Mouse (Mus musculus) embryonic facial prominence, embryonic 15.5 days (tissue): ENCODE results near the gene Hmgcr. TPM values are rescaled to one million over a fixed set of nuclear protein-coding genes. Genes with fewer than 3 reads are reported as not detected.

Experiments
- ATAC-seq: fragments of 200-750 bp; cut with Nextera tagmentation; 2 replicates; pipeline ENCODE4 v1.8.0; 2017; ENCODE audit warnings: low read depth, moderate TSS enrichment; ENCODE audit not compliant: insufficient number of reproducible peaks, low FRiP score, low TSS enrichment
- H3K27ac ChIP-seq: fragments of 300-500 bp; sonication (generic); replicated peaks from 2 replicates; pipeline ENCODE4 v1.5.1; 2015; ENCODE audit warnings: mild to moderate bottlenecking, inconsistent platforms
- H3K27me3 ChIP-seq: fragments of 300-500 bp; sonication (generic); 2 replicates; pipeline ENCODE4 v1.6.1; 2015; ENCODE audit warnings: inconsistent platforms
- H3K36me3 ChIP-seq: fragments of 300-500 bp; sonication (generic); 2 replicates; pipeline ENCODE4 v1.6.1; 2015; ENCODE audit warnings: mild to moderate bottlenecking, inconsistent platforms
- H3K4me1 ChIP-seq: fragments of 300-500 bp; sonication (generic); 2 replicates; pipeline ENCODE4 v1.6.1; 2015; ENCODE audit warnings: inconsistent platforms
- H3K4me2 ChIP-seq: fragments of 300-500 bp; sonication (generic); replicated peaks from 2 replicates; pipeline ENCODE4 v1.6.1; 2015; ENCODE audit warnings: mild to moderate bottlenecking, inconsistent platforms
- H3K4me3 ChIP-seq: fragments of 300-500 bp; sonication (generic); replicated peaks from 2 replicates; pipeline ENCODE4 v1.5.1; 2015; ENCODE audit warnings: mild to moderate bottlenecking, inconsistent platforms
- H3K9ac ChIP-seq: fragments of 300-500 bp; sonication (generic); 2 replicates; pipeline ENCODE4 v1.6.1; 2015; ENCODE audit warnings: inconsistent platforms
- H3K9me3 ChIP-seq: fragments of 300-500 bp; sonication (generic); replicated peaks from 2 replicates; pipeline ENCODE4 v1.6.1; 2016; ENCODE audit warnings: inconsistent platforms
- WGBS: fragments of 180-500 bp; shearing (Covaris S2); methylation state at CpG from one replicate; pipeline ENCODE4 v1.1.7; 2015; 5-methylcytosine and 5-hydroxymethylcytosine counted together
- polyA plus RNA-seq: library from polyadenylated mRNA; unstranded; fragments of >200 nt; fragmentation: Nextera tagmentation; extraction: Ambion mirVana; gene quantifications from 2 replicates; pipeline ENCODE4 v1.2.1, GENCODE M21; 2015

The Hmgcr gene
- polyA plus RNA-seq, 1 experiment from 2014 or later: 55.6 TPM

GRCm38 (mm10) chr13:96684779-96685178, 14.0 kb upstream of the Hmgcr start:
- H3K4me2 ChIP-seq: no peak overlapping the region
- 70% methylated on average over 5 of the region's 5 CpGs for WGBS
- no peak overlapping the region for H3K27ac ChIP-seq
- H3K36me3 ChIP-seq: no peaks in the 10 kb centered on the region
- no peak overlapping the region for H3K9ac ChIP-seq
- no peak overlapping the region for H3K4me3 ChIP-seq
- H3K4me1 ChIP-seq: 0 out of 2 replicates have a peak, but pooled peaks cover 3% of the 10 kb centered on the region
- no peaks in the 10 kb centered on the region for H3K27me3 ChIP-seq
- no peaks in the 10 kb centered on the region for H3K9me3 ChIP-seq
- ATAC-seq: no peak

- H3K4me3 ChIP-seq: no peak overlapping the region
- H3K36me3 ChIP-seq: no peaks in the 10 kb centered on the region
- H3K9me3 ChIP-seq: no peaks in the 10 kb centered on the region
- no peak overlapping the region for H3K4me2 ChIP-seq
- no peak overlapping the region for H3K27ac ChIP-seq
- H3K27me3 ChIP-seq: no peaks in the 10 kb centered on the region
- H3K4me1 ChIP-seq: 0 out of 2 replicates have a peak, but pooled peaks cover 3% of the 10 kb centered on the region
- H3K9ac ChIP-seq: no peak overlapping the region
- ATAC-seq: no peak
These were observed 10.4 kb upstream of the Hmgcr start for GRCm38 (mm10) chr13:96681088-96681620.

GRCm38 (mm10) chr13:96680163-96681087, 9.7 kb upstream of the Hmgcr start:
- 0 out of 2 replicates have a peak, but pooled peaks cover 3% of the 10 kb centered on the region for H3K4me1 ChIP-seq
- H3K9ac ChIP-seq: no peak overlapping the region
- 39% methylated on average over 9 of the region's 9 CpGs for WGBS
- H3K27me3 ChIP-seq: no peaks in the 10 kb centered on the region
- 0 out of 2 replicates have a peak overlapping the region, but pooled peaks have one; percentile 58 for H3K27ac ChIP-seq
- no peak for ATAC-seq
- H3K9me3 ChIP-seq: no peaks in the 10 kb centered on the region
- H3K36me3 ChIP-seq: no peaks in the 10 kb centered on the region
- no peak overlapping the region for H3K4me3 ChIP-seq
- H3K4me2 ChIP-seq: 0 out of 2 replicates have a peak overlapping the region, but pooled peaks have one; percentile 17

GRCm38 (mm10) chr13:96678616-96679015, 7.9 kb upstream of the Hmgcr start:
- Histone ChIP-seq H3K27ac (no peak overlapping the region), H3K36me3 (no peaks in the 10 kb centered on the region), H3K27me3 (no peaks in the 10 kb centered on the region), H3K9me3 (no peaks in the 10 kb centered on the region), H3K4me3 (no peak overlapping the region), H3K4me1 (0 out of 2 replicates have a peak, but pooled peaks cover 3% of the 10 kb centered on the region), H3K9ac (no peak overlapping the region), H3K4me2 (no peak overlapping the region)
- no peak for ATAC-seq
- WGBS: 74% methylated on average over 6 of the region's 6 CpGs

GRCm38 (mm10) chr13:96677071-96677470, 6.3 kb upstream of the Hmgcr start:
- Histone ChIP-seq H3K9ac (no peak overlapping the region), H3K27ac (no peak overlapping the region), H3K4me1 (0 out of 2 replicates have a peak, but pooled peaks cover 3% of the 10 kb centered on the region), H3K36me3 (no peaks in the 10 kb centered on the region), H3K9me3 (no peaks in the 10 kb centered on the region), H3K4me3 (no peak overlapping the region), H3K4me2 (no peak overlapping the region), H3K27me3 (no peaks in the 10 kb centered on the region)
- ATAC-seq: no peak
- WGBS: 79% methylated on average over 1 of the region's 1 CpGs

- no peaks in the 10 kb centered on the region for H3K9me3 ChIP-seq
- WGBS: 75% methylated on average over 6 of the region's 6 CpGs
- H3K27ac ChIP-seq: no peak overlapping the region
- ATAC-seq: no peak
- H3K27me3 ChIP-seq: no peaks in the 10 kb centered on the region
- H3K4me3 ChIP-seq: no peak overlapping the region
- H3K36me3 ChIP-seq: no peaks in the 10 kb centered on the region
- no peak overlapping the region for H3K9ac ChIP-seq
- H3K4me2 ChIP-seq: no peak overlapping the region
- 0 out of 2 replicates have a peak, but pooled peaks cover 7% of the 10 kb centered on the region for H3K4me1 ChIP-seq
These were observed 5.0 kb upstream of the Hmgcr start for GRCm38 (mm10) chr13:96675756-96676155.

GRCm38 (mm10) chr13:96673817-96674216, 3.1 kb upstream of the Hmgcr start:
- H3K4me3 ChIP-seq: no peak overlapping the region
- ATAC-seq: no peak
- H3K4me2 ChIP-seq: no peak overlapping the region
- peaks cover 11% of the 10 kb centered on the region; the same call in 1 of the 2 replicates for H3K4me1 ChIP-seq
- 85% methylated on average over 7 of the region's 7 CpGs for WGBS
- no peaks in the 10 kb centered on the region for H3K27me3 ChIP-seq
- no peaks in the 10 kb centered on the region for H3K9me3 ChIP-seq
- H3K27ac ChIP-seq: no peak overlapping the region
- no peak overlapping the region for H3K9ac ChIP-seq
- no peaks in the 10 kb centered on the region for H3K36me3 ChIP-seq

- 62% methylated on average over 6 of the region's 6 CpGs for WGBS
- Histone ChIP-seq H3K4me3 (no peak overlapping the region), H3K4me1 (peaks cover 22% of the 10 kb centered on the region; the same call in 1 of the 2 replicates), H3K9ac (no peak overlapping the region), H3K36me3 (no peaks in the 10 kb centered on the region), H3K9me3 (no peaks in the 10 kb centered on the region), H3K4me2 (no peak overlapping the region), H3K27me3 (no peaks in the 10 kb centered on the region), H3K27ac (no peak overlapping the region)
- no peak for ATAC-seq
These were observed 1.5 kb upstream of the Hmgcr start for GRCm38 (mm10) chr13:96672276-96672675.

GRCm38 (mm10) chr13:96671906-96672234, 1.1 kb upstream of the Hmgcr start:
- H3K27ac ChIP-seq: no peak overlapping the region; the same call in 1 of the 2 replicates
- 0 out of 2 replicates have a peak, but pooled peaks cover 2% of the 10 kb centered on the region for H3K36me3 ChIP-seq
- no peak overlapping the region for H3K4me3 ChIP-seq
- H3K9ac ChIP-seq: no peak overlapping the region
- H3K4me1 ChIP-seq: peaks cover 22% of the 10 kb centered on the region; the same call in 1 of the 2 replicates
- no peak for ATAC-seq
- H3K4me2 ChIP-seq: no peak overlapping the region
- no peaks in the 10 kb centered on the region for H3K27me3 ChIP-seq
- 89% methylated on average over 5 of the region's 5 CpGs for WGBS
- no peaks in the 10 kb centered on the region for H3K9me3 ChIP-seq

GRCm38 (mm10) chr13:96671078-96671905, 556 bp upstream of the Hmgcr start:
- Histone ChIP-seq H3K27me3 (no peaks in the 10 kb centered on the region), H3K9ac (peak overlapping the region; percentile 42; the same call in 1 of the 2 replicates), H3K4me1 (peaks cover 22% of the 10 kb centered on the region; the same call in 1 of the 2 replicates), H3K4me3 (peak overlapping the region; percentile 98), H3K4me2 (peak overlapping the region; percentile 60), H3K36me3 (0 out of 2 replicates have a peak, but pooled peaks cover 7% of the 10 kb centered on the region), H3K9me3 (no peaks in the 10 kb centered on the region), H3K27ac (peak overlapping the region; percentile 83)
- no peak for ATAC-seq
- 12% methylated on average over 31 of the region's 31 CpGs for whole genome bisulfite sequencing

- H3K4me2 ChIP-seq: peak overlapping the region; percentile 60
- no peaks in the 10 kb centered on the region for H3K27me3 ChIP-seq
- peak overlapping the region; percentile 85 for H3K9ac ChIP-seq
- peaks cover 22% of the 10 kb centered on the region; the same call in 1 of the 2 replicates for H3K4me1 ChIP-seq
- WGBS: 2% methylated on average over 13 of the region's 13 CpGs
- peaks cover 18% of the 10 kb centered on the region for H3K36me3 ChIP-seq
- no peak for ATAC-seq
- peak overlapping the region; percentile 93 for H3K27ac ChIP-seq
- H3K9me3 ChIP-seq: no peaks in the 10 kb centered on the region
- H3K4me3 ChIP-seq: peak overlapping the region; percentile 98
These were observed 724 bp downstream of the Hmgcr start for GRCm38 (mm10) chr13:96670019-96670405.
